Mouse (Mus musculus): ENCODE data around the gene D630036H23Rik. TPM values are rescaled to one million over a fixed set of nuclear protein-coding genes. Genes with fewer than 3 reads are reported as not detected.
"Not testable (repeated sequence)": the region's sequence is repeated elsewhere in the genome, so short reads cannot be mapped to it uniquely, and the experiment has no call there.

The D630036H23Rik gene
- polyA plus RNA-seq, 1 experiment from 2014 or later, result 6.1 TPM

DNA sequence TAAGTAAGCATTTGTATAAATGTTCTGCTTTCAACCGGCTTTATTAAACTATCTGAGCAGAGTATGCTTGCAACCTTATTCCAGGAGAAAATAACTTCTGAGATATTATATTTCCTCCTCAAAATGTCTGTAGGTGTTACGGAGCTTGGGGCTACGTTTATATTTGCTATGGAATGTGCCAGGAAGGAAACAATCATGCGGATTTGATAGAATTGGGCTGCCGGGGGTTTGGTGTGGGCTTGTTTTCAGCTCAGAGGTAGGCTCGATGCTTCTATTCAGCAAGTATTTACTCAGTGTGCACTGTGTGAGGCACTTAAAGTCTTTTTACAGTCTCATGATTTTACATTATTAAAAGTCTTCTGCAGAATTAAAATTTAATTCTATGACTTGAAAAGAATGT lies 3.4 kb upstream of the D630036H23Rik start:
- TF ChIP-seq CTCF (IDR thresholded peaks at IDR 0.05; ENCODE audit: low read depth), result no peak
- Histone ChIP-seq H3K4me2 (ENCODE audit: low read length) (no peak overlapping the region), H3K9me3 (replicated peaks; ENCODE audit: low read length) (no peaks in the 10 kb centered on the region), H3K27ac (no peak overlapping the region), H3K27me3 (ENCODE audit: insufficient read depth, low read length) (no peaks in the 10 kb centered on the region), H3K4me1 (replicated peaks; ENCODE audit: insufficient read depth, low read length) (no peaks in the 10 kb centered on the region), H3K36me3 (ENCODE audit: insufficient read depth, low read length) (no peaks in the 10 kb centered on the region), H3K9ac (ENCODE audit: low read depth, low read length) (no peak overlapping the region), H3K4me3 (replicated peaks; ENCODE audit: low read depth, low read length) (no peak overlapping the region)
- WGBS, result 51% methylated on average over 6 of the region's 6 CpGs
- ATAC-seq (replicated peaks; ENCODE audit: low FRiP score, low read depth), result no peak
- DNase-seq (ENCODE audit: low spot score), result no peak

GRCm38 (mm10) chr12:36380806-36381205 lies 1.2 kb downstream of the D630036H23Rik start:
- no peaks in the 10 kb centered on the region for H3K9me3 ChIP-seq (replicated peaks; ENCODE audit: low read length)
- peak overlapping the region; percentile 98; the same call in 1 of the 2 replicates for H3K27ac ChIP-seq
- H3K36me3 ChIP-seq (ENCODE audit: insufficient read depth, low read length), result no peaks in the 10 kb centered on the region
- ATAC-seq (replicated peaks; ENCODE audit: low FRiP score, low read depth) (no peak), DNase-seq (ENCODE audit: low spot score) (peak; percentile 5)
- H3K4me3 ChIP-seq (replicated peaks; ENCODE audit: low read depth, low read length), result no peak overlapping the region
- H3K9ac ChIP-seq (ENCODE audit: low read depth, low read length), result no peak overlapping the region
- WGBS, result 30% methylated on average over 5 of the region's 5 CpGs
- TF ChIP-seq CTCF (IDR thresholded peaks at IDR 0.05; ENCODE audit: low read depth), result no peak
- H3K4me2 ChIP-seq (ENCODE audit: low read length), result peak overlapping the region; percentile 87; the same call in 1 of the 2 replicates
- no peaks in the 10 kb centered on the region for H3K27me3 ChIP-seq (ENCODE audit: insufficient read depth, low read length)
- no peaks in the 10 kb centered on the region; the same call in 1 of the 2 replicates for H3K4me1 ChIP-seq (replicated peaks; ENCODE audit: insufficient read depth, low read length)

GRCm38 (mm10) chr12:36380254-36380653 lies 1.7 kb downstream of the D630036H23Rik start:
- DNase-seq (ENCODE audit: low spot score) (no peak), ATAC-seq (replicated peaks; ENCODE audit: low FRiP score, low read depth) (no peak)
- H3K9ac ChIP-seq (ENCODE audit: low read depth, low read length), result no peak overlapping the region
- H3K4me2 ChIP-seq (ENCODE audit: low read length), result no peak overlapping the region
- no peak overlapping the region for H3K4me3 ChIP-seq (replicated peaks; ENCODE audit: low read depth, low read length)
- no peaks in the 10 kb centered on the region for H3K9me3 ChIP-seq (replicated peaks; ENCODE audit: low read length)
- no peaks in the 10 kb centered on the region for H3K27me3 ChIP-seq (ENCODE audit: insufficient read depth, low read length)
- no peaks in the 10 kb centered on the region; the same call in 1 of the 2 replicates for H3K4me1 ChIP-seq (replicated peaks; ENCODE audit: insufficient read depth, low read length)
- H3K36me3 ChIP-seq (ENCODE audit: insufficient read depth, low read length), result no peaks in the 10 kb centered on the region
- TF ChIP-seq CTCF (IDR thresholded peaks at IDR 0.05; ENCODE audit: low read depth), result no peak
- H3K27ac ChIP-seq, result no peak overlapping the region
- WGBS, result 63% methylated on average over 3 of the region's 3 CpGs

DNA sequence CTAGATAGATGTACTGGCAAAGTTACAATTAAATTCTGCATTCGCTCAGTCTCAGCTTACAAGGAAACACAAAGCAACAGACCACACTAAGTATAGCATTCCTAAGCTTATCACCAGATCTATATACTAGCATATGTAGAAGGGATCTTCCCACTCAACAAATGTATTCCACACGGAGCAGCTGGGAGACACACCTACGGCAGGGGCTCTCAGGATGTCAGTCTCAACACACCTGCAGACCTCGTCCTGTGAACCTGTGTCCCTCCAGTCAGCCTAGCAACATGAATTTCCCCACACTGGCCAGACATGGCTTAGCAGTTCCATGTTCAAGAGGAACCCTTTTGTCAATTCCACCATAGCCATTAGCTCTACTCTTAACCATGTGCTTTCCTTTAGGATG lies 5.6 kb downstream of the D630036H23Rik start:
- not testable (repeated sequence) for H3K36me3 ChIP-seq (ENCODE audit: insufficient read depth, low read length); H3K9me3 ChIP-seq (replicated peaks; ENCODE audit: low read length); ATAC-seq (replicated peaks; ENCODE audit: low FRiP score, low read depth); H3K9ac ChIP-seq (ENCODE audit: low read depth, low read length); H3K27ac ChIP-seq; H3K4me3 ChIP-seq (replicated peaks; ENCODE audit: low read depth, low read length); H3K4me2 ChIP-seq (ENCODE audit: low read length); H3K27me3 ChIP-seq (ENCODE audit: insufficient read depth, low read length); H3K4me1 ChIP-seq (replicated peaks; ENCODE audit: insufficient read depth, low read length); DNase-seq (ENCODE audit: low spot score)
- 86% methylated on average over 3 of the region's 4 CpGs for WGBS

DNA sequence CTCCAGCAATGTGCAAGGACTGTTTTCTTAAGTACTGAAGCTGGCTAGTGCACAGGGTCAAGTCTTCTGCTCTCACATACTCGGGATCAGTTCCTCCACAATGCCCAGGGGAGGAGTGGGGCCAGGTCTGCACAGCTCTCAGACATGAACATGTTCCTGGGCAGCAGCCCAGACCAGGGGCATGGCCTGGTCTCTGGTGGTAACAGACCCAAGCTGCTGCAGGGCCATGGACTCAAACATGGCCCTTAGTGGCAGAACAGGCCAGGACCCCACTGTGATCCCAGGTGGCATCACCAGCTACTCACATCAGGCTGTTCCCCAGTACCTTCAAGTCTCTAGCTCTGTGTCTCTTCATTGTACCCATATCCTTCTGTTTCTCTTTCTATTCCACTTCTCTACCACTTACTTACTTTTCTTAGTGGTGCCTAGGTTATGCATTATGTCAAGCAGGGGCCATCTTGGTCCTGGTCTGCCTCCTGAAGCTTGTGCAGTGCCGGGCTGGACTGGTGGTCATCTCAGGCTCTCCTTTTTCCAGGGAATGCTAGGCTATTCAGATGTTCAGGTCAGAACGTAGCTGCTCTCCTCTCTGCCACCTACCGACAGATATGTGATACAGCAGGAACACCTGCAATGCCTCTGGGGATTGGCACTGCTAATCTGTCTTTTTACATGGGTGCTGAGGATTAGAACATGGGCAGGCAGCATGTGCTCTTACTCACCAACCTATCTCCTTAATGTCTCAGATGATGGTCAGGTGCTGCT lies 8.6 kb downstream of the D630036H23Rik start:
- Histone ChIP-seq H3K27me3 (ENCODE audit: insufficient read depth, low read length) (no peaks in the 10 kb centered on the region), H3K9me3 (replicated peaks; ENCODE audit: low read length) (no peaks in the 10 kb centered on the region), H3K4me1 (replicated peaks; ENCODE audit: insufficient read depth, low read length) (no peaks in the 10 kb centered on the region), H3K27ac (no peak overlapping the region), H3K4me2 (ENCODE audit: low read length) (no peak overlapping the region), H3K4me3 (replicated peaks; ENCODE audit: low read depth, low read length) (no peak overlapping the region), H3K36me3 (ENCODE audit: insufficient read depth, low read length) (no peaks in the 10 kb centered on the region), H3K9ac (ENCODE audit: low read depth, low read length) (no peak overlapping the region)
- TF ChIP-seq CTCF (IDR thresholded peaks at IDR 0.05; ENCODE audit: low read depth), result peak; percentile 62
- DNase-seq (ENCODE audit: low spot score), result no peak
- 54% methylated on average over 4 of the region's 4 CpGs for WGBS
- ATAC-seq (replicated peaks; ENCODE audit: low FRiP score, low read depth), result no peak

GRCm38 (mm10) chr12:36364013-36364412 lies 18.0 kb downstream of the D630036H23Rik start:
- WGBS, result 88% methylated on average over 4 of the region's 4 CpGs

More at GRCm38 (mm10) chr12:36364013-36364412, 18.0 kb downstream of the D630036H23Rik start:
- DNase-seq (ENCODE audit: low spot score) (no peak), ATAC-seq (replicated peaks; ENCODE audit: low FRiP score, low read depth) (no peak)
- no peak overlapping the region for H3K4me2 ChIP-seq (ENCODE audit: low read length)
- no peaks in the 10 kb centered on the region for H3K9me3 ChIP-seq (replicated peaks; ENCODE audit: low read length)
- no peaks in the 10 kb centered on the region for H3K27me3 ChIP-seq (ENCODE audit: insufficient read depth, low read length)
- TF ChIP-seq CTCF (IDR thresholded peaks at IDR 0.05; ENCODE audit: low read depth), result no peak
- H3K36me3 ChIP-seq (ENCODE audit: insufficient read depth, low read length), result no peaks in the 10 kb centered on the region
- H3K4me3 ChIP-seq (replicated peaks; ENCODE audit: low read depth, low read length), result no peak overlapping the region
- H3K27ac ChIP-seq, result no peak overlapping the region
- H3K9ac ChIP-seq (ENCODE audit: low read depth, low read length), result no peak overlapping the region
- no peaks in the 10 kb centered on the region for H3K4me1 ChIP-seq (replicated peaks; ENCODE audit: insufficient read depth, low read length)
